Mouse (Mus musculus) left cerebral cortex, adult 11 months (tissue): Measurements from ENCODE around the gene Zfp940.

Experiments used
- DNase-seq: peaks from one replicate; pipeline ENCODE4 v3.0.0; 2022; ENCODE audit warnings: low spot score

The Zfp940 gene

DNA sequence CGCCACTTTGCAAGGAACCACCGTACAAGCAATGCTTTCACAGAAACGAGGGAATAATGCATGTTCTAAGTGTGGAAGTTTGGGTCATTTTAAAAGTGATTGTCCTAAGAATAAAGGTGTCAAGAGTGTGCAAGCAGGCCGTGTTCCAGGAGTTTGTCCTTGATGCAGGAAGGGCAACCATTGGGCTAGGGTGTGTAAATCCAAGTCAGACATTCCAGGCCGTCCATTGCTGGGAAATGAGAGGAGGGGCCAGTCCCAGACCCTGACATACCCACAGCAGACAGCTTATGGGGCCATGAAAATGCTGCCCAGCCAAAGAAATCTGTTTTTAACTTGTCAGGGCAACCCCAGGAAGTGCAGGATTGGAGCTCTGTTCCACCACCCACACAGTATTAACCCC lies 46.4 kb downstream of the Zfp940 start:
- DNase-seq, result no peak

DNA sequence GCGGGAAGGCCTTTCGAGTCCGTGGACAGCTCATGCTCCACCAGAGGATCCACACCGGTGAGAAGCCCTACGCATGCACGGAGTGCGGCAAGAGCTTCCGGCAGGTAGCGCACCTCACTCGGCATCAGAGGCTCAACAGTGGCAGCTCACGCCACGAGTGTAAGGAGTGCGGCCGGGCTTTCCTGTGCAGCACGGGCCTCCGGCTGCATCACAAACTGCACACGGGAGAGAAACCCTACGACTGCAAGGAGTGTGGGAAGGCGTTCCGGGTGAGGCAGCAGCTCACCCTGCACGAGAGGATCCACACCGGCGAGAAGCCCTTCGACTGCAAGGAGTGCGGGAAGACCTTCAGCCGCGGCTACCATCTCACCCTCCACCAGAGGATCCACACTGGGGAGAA lies 60.6 kb downstream of the Zfp940 start:
- no peak for DNase-seq

- DNase-seq, result no peak
Observed at GRCm38 (mm10) chr7:29785888-29786287, 67.6 kb downstream of the Zfp940 start.

DNA sequence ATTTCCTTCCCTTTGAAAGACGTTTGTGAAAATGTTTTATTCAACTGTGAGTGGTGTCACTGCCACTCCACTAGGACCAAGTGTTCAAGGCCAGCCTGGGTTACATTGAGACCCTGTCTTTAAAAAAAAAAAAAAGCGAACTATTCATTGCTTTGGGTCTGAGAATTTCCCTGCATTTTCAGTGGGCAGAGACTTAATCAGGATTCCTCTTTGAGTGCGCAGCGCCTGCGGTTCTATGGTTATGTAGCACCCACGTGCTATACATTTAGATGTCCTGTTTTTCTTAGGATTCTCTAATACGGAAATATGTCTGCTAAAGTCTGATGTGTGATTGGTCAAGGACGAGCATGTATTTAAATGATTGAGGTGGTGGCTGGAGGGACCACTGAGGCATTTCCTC lies 68.4 kb downstream of the Zfp940 start:
- no peak for DNase-seq

DNA sequence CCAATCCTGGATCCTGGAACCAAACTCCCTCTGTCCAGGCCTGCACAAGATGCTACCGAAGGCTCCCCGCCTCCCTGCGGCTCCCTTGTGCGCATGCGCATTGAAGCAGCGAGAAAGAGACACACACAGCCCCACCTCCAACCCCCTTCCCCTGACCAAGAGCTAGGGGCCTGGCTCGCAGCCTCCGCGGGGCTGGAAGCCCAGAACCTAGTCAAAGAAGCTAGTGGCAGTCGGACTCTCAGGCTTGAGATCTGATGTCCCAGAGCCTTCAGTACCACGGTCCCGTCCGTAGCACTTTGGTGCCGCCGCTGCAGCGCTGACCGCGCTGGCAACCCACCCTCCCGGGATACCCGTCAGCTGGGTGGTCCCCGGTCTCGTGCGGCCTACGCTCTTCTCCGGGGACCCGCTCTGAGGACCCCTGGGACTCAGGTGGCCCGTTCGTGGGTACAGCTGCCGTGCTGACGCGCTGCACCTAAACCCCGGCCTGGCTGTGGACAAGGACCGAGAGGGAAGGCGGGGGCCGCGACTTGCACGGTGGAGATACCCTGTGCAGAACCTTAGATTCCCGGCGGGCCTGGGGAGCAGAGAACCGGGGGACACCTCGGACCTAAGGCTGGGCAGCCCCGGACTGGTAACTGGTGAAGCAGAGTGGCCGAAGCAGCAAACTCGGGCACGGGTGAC lies 69.5 kb downstream of the Zfp940 start, which contains the start of gene Zfp30:
Gene Zfp30 (plus strand): TSS at position 128 of the 681 bp plus-strand sequence.
- DNase-seq, result peak; percentile 72
